Mouse (Mus musculus): ENCODE data around the gene Sik3.

DNA sequence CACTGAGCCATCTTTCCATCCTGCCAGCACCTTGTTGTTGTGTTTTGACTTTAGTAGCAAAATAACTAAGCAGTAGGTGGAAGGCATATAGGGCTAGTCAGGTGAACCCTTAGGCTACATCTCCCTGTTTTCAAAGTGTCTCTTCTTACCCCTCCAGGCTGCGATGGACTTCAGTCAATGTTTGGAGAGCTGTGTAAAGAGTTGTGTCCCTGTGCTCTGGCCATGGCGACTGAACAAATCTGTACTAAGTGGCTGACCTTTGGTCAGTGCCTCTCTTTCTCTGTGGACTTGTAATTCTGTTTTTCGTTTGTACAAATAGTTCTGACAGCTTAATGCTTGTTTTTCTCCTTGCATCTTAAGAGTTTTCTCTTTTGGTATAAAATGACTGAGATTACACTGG, 74.2 kb downstream of the Sik3 start:
- TF ChIP-seq E2F4 (IDR thresholded peaks at IDR 0.05; ENCODE audit: insufficient read depth) (no peak), CEBPB (IDR thresholded peaks at IDR 0.05; ENCODE audit: insufficient read depth, poor library complexity, severe bottlenecking) (no peak)
